Mouse (Mus musculus) lung, postnatal 0 days (tissue): ENCODE measurements around the gene Slc17a9.

Experiments
- CTCF ChIP-seq: IDR thresholded peaks from 2 replicates; pipeline ENCODE4 v1.5.1; 2016; ENCODE audit warnings: antibody characterized with exemption, mild to moderate bottlenecking
- EP300 ChIP-seq: IDR thresholded peaks from 2 replicates; pipeline ENCODE4 v1.6.1; 2016; ENCODE audit warnings: antibody characterized with exemption, mild to moderate bottlenecking, control low read depth

- TF ChIP-seq CTCF (no peak), EP300 (no peak)
Measured at GRCm38 (mm10) chr2:180712037-180712689, 12.9 kb upstream of the Slc17a9 start.
